Mouse (Mus musculus) bone marrow, adult 2 months (tissue): ENCODE data around the gene Mt2. TPM values are rescaled to one million over a fixed set of nuclear protein-coding genes. Genes with fewer than 3 reads are reported as not detected.
A peak's percentile ranks its signal among the peaks of the same experiment; 100 is the strongest.

Experiments used
- H3K27ac ChIP-seq: fragments of 200-500 bp; 2 replicates; pipeline ENCODE4 v1.5.1; 2012; ENCODE audit warnings: low read depth, mild to moderate bottlenecking, control low read depth, inconsistent platforms, low read length; ENCODE audit not compliant: control insufficient read depth, poor library complexity, insufficient read depth
- H3K4me1 ChIP-seq: fragments of 200-500 bp; 2 replicates; pipeline ENCODE4 v1.6.1; 2011; ENCODE audit warnings: low read length; ENCODE audit not compliant: control insufficient read depth, insufficient read depth
- H3K4me3 ChIP-seq: fragments of 200-500 bp; replicated peaks from 2 replicates; pipeline ENCODE3; 2011; ENCODE audit warnings: mild to moderate bottlenecking, low read depth, low read length, control low read depth; ENCODE audit not compliant: control insufficient read depth
- CTCF ChIP-seq: fragments of 200-500 bp; IDR thresholded peaks from 2 replicates; pipeline ENCODE4 v1.5.1; 2011; ENCODE audit warnings: low read length, control low read depth; ENCODE audit not compliant: control insufficient read depth, insufficient read depth
- POLR2A ChIP-seq: fragments of 200-500 bp; IDR thresholded peaks from 2 replicates; pipeline ENCODE4 v1.6.1; 2011; ENCODE audit warnings: low read depth, mild to moderate bottlenecking, control low read depth, low read length, borderline replicate concordance; ENCODE audit not compliant: control insufficient read depth
- WGBS: fragments of 180-500 bp; shearing (Covaris S2); methylation state at CpG from one replicate; pipeline ENCODE4 v1.1.7; 2018; 5-methylcytosine and 5-hydroxymethylcytosine counted together
- polyA plus RNA-seq: library from polyadenylated mRNA; stranded (reverse); fragments of >200 nt; gene quantifications from 2 replicates; pipeline ENCODE4 v1.2.4, GENCODE M21; 2011; ENCODE audit warnings: low replicate concordance; ENCODE audit not compliant: missing spikeins, insufficient read depth, insufficient read length

Gene Mt2
- polyA plus RNA-seq, 1 experiment = 809 TPM

- H3K4me3 ChIP-seq = no peak overlapping the region
- no peak overlapping the region for H3K27ac ChIP-seq
- no peaks in the 10 kb centered on the region for H3K4me1 ChIP-seq
- TF ChIP-seq POLR2A (no peak), CTCF (peak; percentile 86)
- 25% methylated on average over 5 of the region's 5 CpGs for WGBS
These were observed 33.3 kb downstream of the Mt2 start for GRCm38 (mm10) chr8:94205736-94206135.

GRCm38 (mm10) chr8:94206256-94206655 is 33.8 kb downstream of the Mt2 start:
- H3K4me3 ChIP-seq = no peak overlapping the region
- 84% methylated on average over 8 of the region's 8 CpGs for WGBS

DNA sequence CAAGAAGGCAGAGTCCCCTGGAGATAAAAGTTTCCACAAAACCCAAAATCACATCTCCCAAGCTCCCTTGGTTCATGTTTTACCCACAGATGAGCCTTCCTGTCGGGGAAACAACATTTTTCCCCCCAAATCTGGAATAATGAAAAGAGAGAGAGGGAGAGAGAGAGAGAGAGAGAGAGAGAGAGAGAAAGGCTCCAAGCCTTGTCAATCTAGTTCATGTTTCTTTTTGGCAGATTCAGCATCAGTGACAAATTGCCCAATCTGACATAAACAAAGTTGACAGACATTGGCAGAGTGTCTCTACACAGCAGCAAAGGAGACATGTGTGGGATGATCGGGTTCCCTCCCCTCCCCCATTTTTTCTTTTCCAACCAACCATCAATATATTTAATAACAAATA is 35.0 kb downstream of the Mt2 start:
- 63% methylated on average over 2 of the region's 2 CpGs for WGBS
- TF ChIP-seq CTCF (no peak), POLR2A (no peak)
- H3K4me3 ChIP-seq = no peak overlapping the region
- no peaks in the 10 kb centered on the region for H3K4me1 ChIP-seq
- H3K27ac ChIP-seq = no peak overlapping the region

More at GRCm38 (mm10) chr8:94206256-94206655, 33.8 kb downstream of the Mt2 start:
- H3K27ac ChIP-seq = no peak overlapping the region
- no peak for TF ChIP-seq CTCF
- TF ChIP-seq POLR2A = no peak
- H3K4me1 ChIP-seq = no peaks in the 10 kb centered on the region

DNA sequence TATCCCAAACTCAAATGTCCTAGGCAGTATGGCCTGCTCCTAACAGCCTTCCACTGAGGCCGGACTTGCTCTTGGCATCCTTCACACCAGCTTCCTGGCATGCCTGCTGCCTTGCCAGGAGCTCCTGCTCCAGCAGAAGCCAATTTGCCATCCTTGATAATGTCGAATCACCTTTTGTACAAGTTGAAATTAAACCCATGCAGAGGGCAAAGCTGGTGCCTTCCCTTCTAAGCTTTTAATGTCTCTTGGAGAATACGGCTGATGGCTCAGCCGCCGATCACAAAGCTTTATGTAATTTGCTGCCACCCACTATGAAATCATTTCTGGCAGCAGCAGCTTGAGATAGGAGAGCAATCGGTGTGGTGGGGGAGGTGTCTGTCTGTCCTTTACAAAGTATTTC is 37.2 kb downstream of the Mt2 start:
- 73% methylated on average over 6 of the region's 6 CpGs for WGBS
- no peak for TF ChIP-seq POLR2A
- TF ChIP-seq CTCF = no peak
- Histone ChIP-seq H3K4me3 (no peak overlapping the region), H3K27ac (no peak overlapping the region), H3K4me1 (peaks cover 2% of the 10 kb centered on the region; the same call in 1 of the 2 replicates)

- Histone ChIP-seq H3K4me1 (peaks cover 2% of the 10 kb centered on the region; the same call in 1 of the 2 replicates), H3K4me3 (no peak overlapping the region), H3K27ac (no peak overlapping the region)
- WGBS = 64% methylated on average over 3 of the region's 3 CpGs
- TF ChIP-seq POLR2A (no peak), CTCF (no peak)
These were observed 37.8 kb downstream of the Mt2 start for GRCm38 (mm10) chr8:94210225-94210624.

DNA sequence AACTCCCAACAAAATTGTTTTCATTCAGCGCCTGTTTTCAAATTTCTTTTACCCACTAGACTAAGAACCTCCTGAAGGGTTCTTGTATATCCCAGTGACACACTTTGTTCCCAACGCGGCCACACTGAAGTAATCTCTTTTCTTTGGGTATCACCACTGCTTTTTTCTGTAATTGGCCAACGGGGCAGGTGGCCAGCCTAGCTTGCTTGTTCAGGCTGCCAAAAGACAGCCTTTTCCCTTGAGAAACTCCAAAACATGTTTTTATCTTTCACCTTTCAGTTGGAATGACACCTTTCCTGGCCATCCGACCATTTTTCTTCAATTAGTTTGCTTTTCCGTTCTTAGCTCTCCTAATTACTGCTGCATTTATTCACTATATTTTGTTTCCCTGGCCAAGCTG is 41.4 kb downstream of the Mt2 start:
- Histone ChIP-seq H3K27ac (no peak overlapping the region), H3K4me1 (peaks cover 2% of the 10 kb centered on the region; the same call in 1 of the 2 replicates), H3K4me3 (peak overlapping the region; percentile 67)
- 52% methylated on average over 6 of the region's 6 CpGs for WGBS
- TF ChIP-seq POLR2A = no peak
- TF ChIP-seq CTCF = no peak

GRCm38 (mm10) chr8:94214252-94215173 is 42.0 kb downstream of the Mt2 start, which contains the start of gene Nup93:
Gene Nup93 (plus strand): TSS chr8:94214564.
- WGBS = under 1% methylated on average over 68 of the region's 68 CpGs
- Histone ChIP-seq H3K4me3 (peak within 1 kb of the TSS; percentile 88), H3K4me1 (peaks cover 2% of the 10 kb centered on the region; the same call in 1 of the 2 replicates), H3K27ac (peak within 1 kb of the TSS; percentile 72)
- TF ChIP-seq CTCF (no peak), POLR2A (no peak)

Other genes with a start within 250 kb of the Mt2 start
- 27.3 and 50.3 TPM in 2 replicates for gene Amfr, start 159.8 kb upstream of the Mt2 start, polyA plus RNA-seq
- 71.4 and 118 TPM in 2 replicates for gene Nudt21, start 135.6 kb upstream of the Mt2 start, polyA plus RNA-seq
- 1.1 and 3.1 TPM in 2 replicates for gene Ogfod1, start 135.5 kb upstream of the Mt2 start, polyA plus RNA-seq
- 1.4 and 20.3 TPM in 2 replicates for gene Bbs2, start 73.7 kb upstream of the Mt2 start, polyA plus RNA-seq
- not detected in 2 replicates for gene Mt4, start 35.5 kb upstream of the Mt2 start, polyA plus RNA-seq
- 3.0 TPM in 1 of 2 replicates, not detected in the other for gene Mt3, start 20.1 kb upstream of the Mt2 start, polyA plus RNA-seq
- gene Mt1, start 6.4 kb downstream of the Mt2 start, polyA plus RNA-seq = 188 and 700 TPM in 2 replicates
- gene Nup93, start 41.9 kb downstream of the Mt2 start, polyA plus RNA-seq = 19.5 and 21.3 TPM in 2 replicates
- 4.4 and 11.8 TPM in 2 replicates for gene Slc12a3, start 156.5 kb downstream of the Mt2 start, polyA plus RNA-seq
- gene Herpud1, start 213.8 kb downstream of the Mt2 start, polyA plus RNA-seq = 69.2 and 70.5 TPM in 2 replicates